14 mouse cellular contexts compared by ENCODE assay signal in genomic region chr15:102527936-102528335, GRCm38 (mm10). TPM values are rescaled to one million over a fixed set of nuclear protein-coding genes. Genes with fewer than 3 reads are reported as not detected.
DNase-seq lines count a peak whose midpoint lies in the region; ATAC-seq and TF ChIP-seq lines count a peak whose summit lies in the region.
"Had no signal": no experiment of that assay in that cellular context is flagged by ENCODE, and none has a peak within 500 bp of the region (broad histone marks: within the 10 kb centered on the region; RNA-seq: fewer than 3 reads in every experiment).

No protein-coding gene starts in this region.

- H3K9ac ChIP-seq in hindbrain, postnatal 0 days (replicated peaks; ENCODE audit: low read length), result no peak overlapping the region
- no peak overlapping the region for H3K9ac ChIP-seq in hindbrain, embryonic 12.5 days
- H3K9ac ChIP-seq in neural tube, embryonic 11.5 days (ENCODE audit: low read length), result no peak overlapping the region
- H3K9ac ChIP-seq in stomach, postnatal 0 days (ENCODE audit: low read length), result no peak overlapping the region
- H3K9ac ChIP-seq: heart, embryonic 13.5 days had no signal

- peak; percentile 53 for TF ChIP-seq CTCF in hindbrain, postnatal 0 days (IDR thresholded peaks at IDR 0.05; ENCODE audit: low read depth)
- peak; percentile 61 for TF ChIP-seq CTCF in stomach, postnatal 0 days (IDR thresholded peaks at IDR 0.05; ENCODE audit: low read depth)

- H3K4me3 ChIP-seq in hindbrain, postnatal 0 days (ENCODE audit: low read length), result no peak overlapping the region
- H3K4me3 ChIP-seq in hindbrain, embryonic 12.5 days, result no peak overlapping the region
- H3K4me3 ChIP-seq in neural tube, embryonic 11.5 days (ENCODE audit: low read depth, low read length), result no peak overlapping the region
- no peak overlapping the region for H3K4me3 ChIP-seq in stomach, postnatal 0 days (ENCODE audit: low read depth, low read length)
- H3K4me3 ChIP-seq: heart, embryonic 13.5 days had no signal

- ATAC-seq in hindbrain, postnatal 0 days, result no peak
- no peak for ATAC-seq in hindbrain, embryonic 12.5 days (ENCODE audit: low FRiP score)
- ATAC-seq in neural tube, embryonic 11.5 days (ENCODE audit: insufficient read depth, low FRiP score, low TSS enrichment), result no peak
- no peak for ATAC-seq in stomach, postnatal 0 days (ENCODE audit: low FRiP score, low TSS enrichment)
- ATAC-seq: forebrain, embryonic 14.5 days had no signal

- no peaks in the 10 kb centered on the region for H3K27me3 ChIP-seq in hindbrain, postnatal 0 days (ENCODE audit: insufficient read depth, low read length)
- H3K27me3 ChIP-seq in hindbrain, embryonic 12.5 days, result no peaks in the 10 kb centered on the region
- H3K27me3 ChIP-seq in neural tube, embryonic 11.5 days (ENCODE audit: control insufficient read depth, insufficient read depth, low read length), result no peaks in the 10 kb centered on the region
- no peaks in the 10 kb centered on the region for H3K27me3 ChIP-seq in stomach, postnatal 0 days (ENCODE audit: control insufficient read depth, insufficient read depth, low read length)
- H3K27me3 ChIP-seq: heart, embryonic 13.5 days had no signal

- H3K9me3 ChIP-seq in hindbrain, postnatal 0 days (ENCODE audit: low read length), result no peaks in the 10 kb centered on the region
- H3K9me3 ChIP-seq in hindbrain, embryonic 12.5 days (replicated peaks), result no peaks in the 10 kb centered on the region
- H3K9me3 ChIP-seq in neural tube, embryonic 11.5 days (ENCODE audit: control insufficient read depth, low read length), result no peaks in the 10 kb centered on the region
- no peaks in the 10 kb centered on the region for H3K9me3 ChIP-seq in stomach, postnatal 0 days (ENCODE audit: control insufficient read depth, low read length)
- H3K9me3 ChIP-seq: heart, embryonic 13.5 days had no signal

- no peak overlapping the region for H3K27ac ChIP-seq in hindbrain, postnatal 0 days
- H3K27ac ChIP-seq in hindbrain, embryonic 12.5 days, result no peak overlapping the region
- no peak overlapping the region for H3K27ac ChIP-seq in neural tube, embryonic 11.5 days (ENCODE audit: low read depth, low read length)
- no peak overlapping the region for H3K27ac ChIP-seq in stomach, postnatal 0 days (replicated peaks)
- H3K27ac ChIP-seq: heart, embryonic 13.5 days had no signal

- no peaks in the 10 kb centered on the region for H3K4me1 ChIP-seq in hindbrain, postnatal 0 days (ENCODE audit: insufficient read depth, low read length)
- no peaks in the 10 kb centered on the region for H3K4me1 ChIP-seq in hindbrain, embryonic 12.5 days
- H3K4me1 ChIP-seq in neural tube, embryonic 11.5 days (ENCODE audit: control insufficient read depth, insufficient read depth, low read length), result no peaks in the 10 kb centered on the region
- H3K4me1 ChIP-seq in stomach, postnatal 0 days (replicated peaks; ENCODE audit: control insufficient read depth, insufficient read depth), result no peaks in the 10 kb centered on the region
- H3K4me1 ChIP-seq: heart, embryonic 13.5 days had no signal

- H3K4me2 ChIP-seq in hindbrain, postnatal 0 days (ENCODE audit: low read depth, low read length), result no peak overlapping the region
- no peak overlapping the region for H3K4me2 ChIP-seq in hindbrain, embryonic 12.5 days (replicated peaks)
- H3K4me2 ChIP-seq in neural tube, embryonic 11.5 days (ENCODE audit: low read depth), result no peak overlapping the region
- H3K4me2 ChIP-seq in stomach, postnatal 0 days (replicated peaks; ENCODE audit: low read depth), result no peak overlapping the region
- H3K4me2 ChIP-seq: heart, embryonic 13.5 days had no signal

- DNase-seq in hindbrain, postnatal 0 days (ENCODE audit: low spot score), result no peak
- DNase-seq in neural tube, embryonic 11.5 days (ENCODE audit: low spot score), result peak; percentile 15
- no peak for DNase-seq in neural tube, embryonic 10.5 days (ENCODE audit: extremely low spot score, low spot score)
- DNase-seq in NIH3T3 (ENCODE audit: low read depth), result peak; percentile 58
- DNase-seq in stomach, postnatal 0 days (ENCODE audit: low spot score), result no peak
- DNase-seq in right cerebral cortex, adult 2 months (ENCODE audit: low spot score in 2 of 2), result no peak
- DNase-seq in layer of hippocampus, postnatal 36 days, result no peak
- DNase-seq: kidney, adult 8-10 months had no signal

- 81% methylated on average over 3 of the region's 3 CpGs for WGBS in hindbrain, postnatal 0 days
- 80% methylated on average over 3 of the region's 3 CpGs for WGBS in hindbrain, embryonic 12.5 days
- 80% methylated on average over 3 of the region's 3 CpGs for WGBS in neural tube, embryonic 11.5 days
- 71% methylated on average over 3 of the region's 3 CpGs for WGBS in stomach, postnatal 0 days

- H3K36me3 ChIP-seq in hindbrain, postnatal 0 days (ENCODE audit: insufficient read depth, low read length), result peaks cover 47% of the 10 kb centered on the region
- peaks cover 48% of the 10 kb centered on the region for H3K36me3 ChIP-seq in hindbrain, embryonic 12.5 days
- H3K36me3 ChIP-seq in neural tube, embryonic 11.5 days (ENCODE audit: control insufficient read depth, insufficient read depth, low read length), result peaks cover 4% of the 10 kb centered on the region
- H3K36me3 ChIP-seq in stomach, postnatal 0 days (ENCODE audit: control insufficient read depth, insufficient read depth, low read length), result peaks cover 25% of the 10 kb centered on the region

- TF ChIP-seq EP300 in stomach, postnatal 0 days (optimal IDR thresholded peaks at IDR 0.05), result no peak

RNA-seq across cellular contexts. Expression of gene Npff, which starts 3.2 kb away (rescaled TPM):
- total RNA-seq in hindbrain, postnatal 0 days (2014; rRNA removed), result 4.6 and 13.9 TPM in 2 replicates
- 3.1 and 5.4 TPM in 2 replicates for polyA plus RNA-seq in hindbrain, postnatal 0 days (2015; fragmentation: Nextera tagmentation; extraction: Ambion mirVana)
- polyA plus RNA-seq in hindbrain, embryonic 12.5 days (2016; fragmentation: Nextera tagmentation; extraction: Ambion mirVana), result 3.6 and 4.3 TPM in 2 replicates
- polyA plus RNA-seq in neural tube, embryonic 11.5 days (2014; fragmentation: Nextera tagmentation; extraction: Ambion mirVana), result 3.0 and 3.4 TPM in 2 replicates
- polyA plus RNA-seq in stomach, postnatal 0 days (2015; fragmentation: Nextera tagmentation; extraction: Ambion mirVana), result 1.1 and 1.3 TPM in 2 replicates
- 1 to 10 TPM; 3.7 to 4.3 TPM for total RNA-seq in layer of hippocampus, postnatal 36 days (2021)

RNA-seq across cellular contexts. Expression of gene Tarbp2, which starts 9.9 kb away (rescaled TPM):
- 69.9 and 91.1 TPM in 2 replicates for total RNA-seq in hindbrain, postnatal 0 days (2014; rRNA removed)
- polyA plus RNA-seq in hindbrain, postnatal 0 days (2015; fragmentation: Nextera tagmentation; extraction: Ambion mirVana), result 97.2 and 99.5 TPM in 2 replicates
- polyA plus RNA-seq in hindbrain, embryonic 12.5 days (2016; fragmentation: Nextera tagmentation; extraction: Ambion mirVana), result 93.0 and 94.0 TPM in 2 replicates
- 103 and 105 TPM in 2 replicates for polyA plus RNA-seq in neural tube, embryonic 11.5 days (2014; fragmentation: Nextera tagmentation; extraction: Ambion mirVana)
- polyA plus RNA-seq in stomach, postnatal 0 days (2015; fragmentation: Nextera tagmentation; extraction: Ambion mirVana), result 41.7 and 44.3 TPM in 2 replicates
- total RNA-seq in layer of hippocampus, postnatal 36 days (2021), result 10 to 100 TPM; 32.2 to 36.9 TPM

RNA-seq across cellular contexts. Expression of gene Map3k12, which starts 11.1 kb away (rescaled TPM):
- total RNA-seq in hindbrain, postnatal 0 days (2014; rRNA removed), result 68.2 and 86.1 TPM in 2 replicates
- 41.2 and 42.0 TPM in 2 replicates for polyA plus RNA-seq in hindbrain, postnatal 0 days (2015; fragmentation: Nextera tagmentation; extraction: Ambion mirVana)
- 45.5 and 46.0 TPM in 2 replicates for polyA plus RNA-seq in hindbrain, embryonic 12.5 days (2016; fragmentation: Nextera tagmentation; extraction: Ambion mirVana)
- 24.8 and 26.1 TPM in 2 replicates for polyA plus RNA-seq in neural tube, embryonic 11.5 days (2014; fragmentation: Nextera tagmentation; extraction: Ambion mirVana)
- 3.3 and 3.9 TPM in 2 replicates for polyA plus RNA-seq in stomach, postnatal 0 days (2015; fragmentation: Nextera tagmentation; extraction: Ambion mirVana)
- 100 to 1,000 TPM in 1 of 2 experiments, 10 to 100 TPM in 1; 96.4 to 103 TPM for total RNA-seq in layer of hippocampus, postnatal 36 days (2021)

RNA-seq across cellular contexts. Expression of gene Gm10337, which starts 24.4 kb away (rescaled TPM):
- total RNA-seq in hindbrain, postnatal 0 days (2014; rRNA removed), result not detected in 2 replicates
- 2.7 and 7.3 TPM in 2 replicates for polyA plus RNA-seq in hindbrain, postnatal 0 days (2015; fragmentation: Nextera tagmentation; extraction: Ambion mirVana)
- 4.3 and 6.6 TPM in 2 replicates for polyA plus RNA-seq in hindbrain, embryonic 12.5 days (2016; fragmentation: Nextera tagmentation; extraction: Ambion mirVana)
- 4.1 and 10.3 TPM in 2 replicates for polyA plus RNA-seq in neural tube, embryonic 11.5 days (2014; fragmentation: Nextera tagmentation; extraction: Ambion mirVana)
- not detected in 2 replicates for polyA plus RNA-seq in stomach, postnatal 0 days (2015; fragmentation: Nextera tagmentation; extraction: Ambion mirVana)
- not detected for total RNA-seq in layer of hippocampus, postnatal 36 days (2021)
- total RNA-seq: layer of hippocampus, postnatal 25 days had no signal
- polyA plus RNA-seq: forebrain, embryonic 14.5 days; liver, embryonic 16.5 days; stomach, embryonic 16.5 days had no signal

RNA-seq across cellular contexts. Expression of gene Pcbp2, which starts 57.6 kb away (rescaled TPM):
- 151 and 157 TPM in 2 replicates for total RNA-seq in hindbrain, postnatal 0 days (2014; rRNA removed)
- polyA plus RNA-seq in hindbrain, postnatal 0 days (2015; fragmentation: Nextera tagmentation; extraction: Ambion mirVana), result 104 TPM in 2 replicates
- 153 and 161 TPM in 2 replicates for polyA plus RNA-seq in hindbrain, embryonic 12.5 days (2016; fragmentation: Nextera tagmentation; extraction: Ambion mirVana)
- 220 and 232 TPM in 2 replicates for polyA plus RNA-seq in neural tube, embryonic 11.5 days (2014; fragmentation: Nextera tagmentation; extraction: Ambion mirVana)
- 90.7 and 96.2 TPM in 2 replicates for polyA plus RNA-seq in stomach, postnatal 0 days (2015; fragmentation: Nextera tagmentation; extraction: Ambion mirVana)
- total RNA-seq in layer of hippocampus, postnatal 36 days (2021), result 100 to 1,000 TPM; 448 to 513 TPM

Comparison
In these comparisons a context has a peak if more than half of its experiments do, and no peak if none do; other contexts are left out.
1. DNase-seq: peak in neural tube, embryonic 11.5 days (single experiment) and NIH3T3 (single experiment); none in hindbrain, postnatal 0 days (single experiment), neural tube, embryonic 10.5 days (single experiment), stomach, postnatal 0 days (single experiment), right cerebral cortex, adult 2 months (0 of 2) and layer of hippocampus, postnatal 36 days (0 of 2).